Mouse (Mus musculus): Measurements from ENCODE around the gene Pyurf. TPM values are rescaled to one million over a fixed set of nuclear protein-coding genes. Genes with fewer than 3 reads are reported as not detected.
A peak's percentile ranks its signal among the peaks of the same experiment; 100 is the strongest.

Gene Pyurf
- polyA plus RNA-seq (2016; fragmentation: Nextera tagmentation; extraction: Ambion mirVana): 18.6 and 19.0 TPM in 2 replicates

- Histone ChIP-seq H3K4me3 (peak within 1 kb of the TSS; percentile 77), H3K36me3 (replicated peaks) (peaks cover 34% of the 10 kb centered on the region), H3K4me1 (peaks cover 18% of the 10 kb centered on the region), H3K27ac (peak within 1 kb of the TSS; percentile 96), H3K9me3 (peaks cover 5% of the 10 kb centered on the region; the same call in 1 of the 2 replicates), H3K27me3 (ENCODE audit: poor library complexity, severe bottlenecking) (no peaks in the 10 kb centered on the region; the same call in 1 of the 2 replicates)
- WGBS: under 1% methylated on average over 52 of the region's 52 CpGs
- peak; percentile 88 for DNase-seq (ENCODE audit: extremely low spot score, low spot score)
Measured at GRCm38 (mm10) chr6:57691467-57692261, at the start of gene Pyurf. Gene Pyurf (minus strand): TSS chr6:57692078.

GRCm38 (mm10) chr6:57721347-57721746 lies 29.5 kb upstream of the Pyurf start:
- WGBS: 94% methylated on average over 1 of the region's 1 CpGs
- Histone ChIP-seq H3K36me3 (replicated peaks) (peaks cover 23% of the 10 kb centered on the region), H3K9me3 (no peaks in the 10 kb centered on the region; the same call in 1 of the 2 replicates), H3K27me3 (ENCODE audit: poor library complexity, severe bottlenecking) (no peaks in the 10 kb centered on the region), H3K4me1 (no peaks in the 10 kb centered on the region), H3K27ac (no peak overlapping the region), H3K4me3 (no peak overlapping the region)
- no peak for DNase-seq (ENCODE audit: extremely low spot score, low spot score)

- Histone ChIP-seq H3K27me3 (ENCODE audit: poor library complexity, severe bottlenecking) (no peaks in the 10 kb centered on the region), H3K4me3 (no peak overlapping the region), H3K4me1 (no peaks in the 10 kb centered on the region), H3K36me3 (replicated peaks) (peaks cover 13% of the 10 kb centered on the region), H3K9me3 (no peaks in the 10 kb centered on the region), H3K27ac (no peak overlapping the region)
- DNase-seq (ENCODE audit: extremely low spot score, low spot score): no peak
- 38% methylated on average over 1 of the region's 1 CpGs for WGBS
Measured at GRCm38 (mm10) chr6:57711726-57712125, 19.8 kb upstream of the Pyurf start.

- Histone ChIP-seq H3K27ac (no peak overlapping the region), H3K9me3 (no peaks in the 10 kb centered on the region), H3K4me3 (no peak overlapping the region), H3K27me3 (ENCODE audit: poor library complexity, severe bottlenecking) (no peaks in the 10 kb centered on the region), H3K4me1 (peaks cover 12% of the 10 kb centered on the region), H3K36me3 (replicated peaks) (no peaks in the 10 kb centered on the region)
- WGBS: 98% methylated on average over 1 of the region's 1 CpGs
- no peak for DNase-seq (ENCODE audit: extremely low spot score, low spot score)
Measured at GRCm38 (mm10) chr6:57706721-57707120, 14.8 kb upstream of the Pyurf start.

DNA sequence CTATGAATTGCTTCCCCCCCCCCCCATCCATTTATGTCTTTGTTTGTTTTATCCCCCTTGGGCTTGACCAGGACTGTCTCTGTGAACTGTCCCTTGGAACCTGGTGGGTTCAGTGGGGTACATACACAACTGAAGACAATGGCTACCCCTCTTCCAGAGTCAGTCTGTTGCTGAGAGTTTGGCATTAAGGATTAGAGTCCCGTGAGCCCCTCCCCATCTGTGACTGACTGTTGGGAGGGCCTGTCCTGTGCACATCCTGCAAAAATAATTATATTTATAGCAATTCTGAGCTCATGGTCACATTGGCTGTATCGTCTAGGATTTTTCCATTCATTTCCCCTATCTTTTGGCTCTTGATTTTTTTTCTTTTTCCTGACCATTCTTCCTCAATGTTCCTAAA lies 11.8 kb upstream of the Pyurf start:
- Histone ChIP-seq H3K4me3 (peak overlapping the region; percentile 76), H3K36me3 (replicated peaks) (no peaks in the 10 kb centered on the region), H3K27me3 (ENCODE audit: poor library complexity, severe bottlenecking) (no peaks in the 10 kb centered on the region), H3K27ac (peak overlapping the region; percentile 99), H3K4me1 (peaks cover 19% of the 10 kb centered on the region), H3K9me3 (no peaks in the 10 kb centered on the region)
- 44% methylated on average over 2 of the region's 2 CpGs for WGBS
- DNase-seq (ENCODE audit: extremely low spot score, low spot score): no peak

GRCm38 (mm10) chr6:57702743-57703499 lies 11.0 kb upstream of the Pyurf start:
- Histone ChIP-seq H3K27me3 (ENCODE audit: poor library complexity, severe bottlenecking) (no peaks in the 10 kb centered on the region), H3K4me3 (peak overlapping the region; percentile 76), H3K4me1 (peaks cover 19% of the 10 kb centered on the region), H3K9me3 (no peaks in the 10 kb centered on the region), H3K36me3 (replicated peaks) (no peaks in the 10 kb centered on the region), H3K27ac (peak overlapping the region; percentile 99)
- WGBS: under 1% methylated on average over 53 of the region's 59 CpGs
- peak; percentile 92 for DNase-seq (ENCODE audit: extremely low spot score, low spot score)

DNA sequence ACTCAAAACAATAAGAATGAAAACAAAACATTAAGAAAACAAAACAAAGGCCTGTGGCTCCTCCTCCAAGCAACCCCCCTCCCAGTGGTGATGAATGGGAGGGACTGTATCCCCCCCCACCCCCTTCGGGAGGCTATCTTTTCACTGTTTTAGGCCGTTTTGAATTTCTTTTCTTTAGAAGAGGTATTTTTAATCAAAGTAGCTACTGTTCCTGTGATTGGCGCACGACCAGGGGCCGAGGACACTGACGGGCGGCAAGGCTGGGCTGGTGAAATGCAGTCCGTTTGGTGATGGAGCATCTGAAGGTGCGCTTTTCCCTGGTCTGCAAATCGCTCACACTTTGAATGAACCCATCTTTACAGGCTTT lies 10.5 kb upstream of the Pyurf start, which contains the start of gene Lancl2:
Lancl2 (plus strand) TSS at position 165 of the 367 bp plus-strand sequence.
- peak within 1 kb of the TSS; percentile 76 for H3K4me3 ChIP-seq
- DNase-seq (ENCODE audit: extremely low spot score, low spot score): no peak

GRCm38 (mm10) chr6:57701686-57702085 lies 9.8 kb upstream of the Pyurf start:
- Histone ChIP-seq H3K4me3 (peak overlapping the region; percentile 76), H3K4me1 (peaks cover 19% of the 10 kb centered on the region), H3K36me3 (replicated peaks) (no peaks in the 10 kb centered on the region), H3K27ac (peak overlapping the region; percentile 99; the same call in 1 of the 2 replicates), H3K27me3 (ENCODE audit: poor library complexity, severe bottlenecking) (no peaks in the 10 kb centered on the region), H3K9me3 (no peaks in the 10 kb centered on the region)
- no peak for DNase-seq (ENCODE audit: extremely low spot score, low spot score)
- 62% methylated on average over 4 of the region's 4 CpGs for WGBS

More for the DNA sequence above, 10.5 kb upstream of the Pyurf start, which contains the start of gene Lancl2:
- peaks cover 19% of the 10 kb centered on the region for H3K4me1 ChIP-seq
- H3K27me3 ChIP-seq (ENCODE audit: poor library complexity, severe bottlenecking): no peaks in the 10 kb centered on the region
- peak within 1 kb of the TSS; percentile 99 for H3K27ac ChIP-seq
- no peaks in the 10 kb centered on the region for H3K9me3 ChIP-seq
- WGBS: under 1% methylated on average over 10 of the region's 10 CpGs
- no peaks in the 10 kb centered on the region for H3K36me3 ChIP-seq (replicated peaks)

DNA sequence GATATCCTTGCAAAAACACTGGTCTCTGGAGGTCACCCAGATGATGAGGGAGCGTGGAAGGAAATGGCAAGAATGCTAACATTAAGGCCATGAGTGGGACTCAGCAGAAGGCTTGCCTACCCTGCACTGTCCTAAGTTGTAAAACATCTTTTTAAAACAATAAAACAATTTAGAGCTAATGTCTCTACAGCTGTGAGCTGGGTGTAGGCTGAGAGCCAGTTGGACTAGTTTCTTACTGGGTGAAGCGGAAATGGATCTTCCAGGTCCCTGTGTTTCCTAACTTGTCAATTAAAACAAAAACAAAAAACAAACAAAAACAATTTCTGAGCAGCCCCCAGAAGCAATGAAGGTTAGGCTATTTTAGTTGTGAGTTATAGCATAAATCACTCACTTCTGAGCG lies 1.2 kb upstream of the Pyurf start:
- no peak overlapping the region for H3K4me3 ChIP-seq
- no peak for DNase-seq (ENCODE audit: extremely low spot score, low spot score)
- no peaks in the 10 kb centered on the region; the same call in 1 of the 2 replicates for H3K27me3 ChIP-seq (ENCODE audit: poor library complexity, severe bottlenecking)
- H3K9me3 ChIP-seq: peaks cover 5% of the 10 kb centered on the region; the same call in 1 of the 2 replicates
- H3K4me1 ChIP-seq: peaks cover 18% of the 10 kb centered on the region
- H3K36me3 ChIP-seq (replicated peaks): peaks cover 20% of the 10 kb centered on the region
- H3K27ac ChIP-seq: no peak overlapping the region
- WGBS: 92% methylated on average over 3 of the region's 3 CpGs

GRCm38 (mm10) chr6:57684156-57684555 lies 7.7 kb downstream of the Pyurf start:
- no peak overlapping the region for H3K27ac ChIP-seq
- H3K27me3 ChIP-seq (ENCODE audit: poor library complexity, severe bottlenecking): no peaks in the 10 kb centered on the region
- H3K36me3 ChIP-seq (replicated peaks): peaks cover 59% of the 10 kb centered on the region
- WGBS: 93% methylated on average over 1 of the region's 1 CpGs
- H3K9me3 ChIP-seq: peaks cover 17% of the 10 kb centered on the region
- DNase-seq (ENCODE audit: extremely low spot score, low spot score): no peak
- H3K4me3 ChIP-seq: no peak overlapping the region
- no peaks in the 10 kb centered on the region for H3K4me1 ChIP-seq

GRCm38 (mm10) chr6:57661295-57661694 lies 30.6 kb downstream of the Pyurf start:
- no peaks in the 10 kb centered on the region for H3K36me3 ChIP-seq (replicated peaks)
- H3K27ac ChIP-seq: no peak overlapping the region
- no peak for DNase-seq (ENCODE audit: extremely low spot score, low spot score)
- H3K4me3 ChIP-seq: no peak overlapping the region
- WGBS: 90% methylated on average over 4 of the region's 4 CpGs
- H3K27me3 ChIP-seq (ENCODE audit: poor library complexity, severe bottlenecking): no peaks in the 10 kb centered on the region
- H3K4me1 ChIP-seq: no peaks in the 10 kb centered on the region
- H3K9me3 ChIP-seq: no peaks in the 10 kb centered on the region

GRCm38 (mm10) chr6:57647256-57647655 lies 44.6 kb downstream of the Pyurf start:
- no peaks in the 10 kb centered on the region for H3K4me1 ChIP-seq
- H3K9me3 ChIP-seq: no peaks in the 10 kb centered on the region
- H3K4me3 ChIP-seq: no peak overlapping the region
- H3K36me3 ChIP-seq (replicated peaks): no peaks in the 10 kb centered on the region
- H3K27ac ChIP-seq: no peak overlapping the region
- WGBS: 63% methylated on average over 1 of the region's 1 CpGs
- no peak for DNase-seq (ENCODE audit: extremely low spot score, low spot score)
- H3K27me3 ChIP-seq (ENCODE audit: poor library complexity, severe bottlenecking): no peaks in the 10 kb centered on the region

DNA sequence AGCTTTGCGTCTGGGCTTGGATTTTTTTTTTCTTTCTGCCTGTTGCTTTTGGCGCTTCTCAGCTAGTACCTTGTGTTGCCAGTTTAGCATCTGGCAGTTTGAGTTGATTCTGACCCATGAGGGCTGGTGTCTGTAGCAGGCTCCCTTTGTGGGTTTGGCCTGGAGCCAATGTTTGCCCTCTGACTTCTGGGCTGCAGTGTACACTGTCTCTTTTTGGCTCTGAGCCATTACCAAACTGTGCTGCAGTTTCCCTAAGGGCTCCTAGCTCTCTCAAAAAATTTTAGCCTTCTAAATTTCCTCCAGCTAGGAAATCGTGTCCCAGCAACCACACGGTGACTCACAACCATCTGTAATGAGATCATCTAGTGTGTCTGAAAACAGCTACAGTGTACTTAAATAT lies 50.1 kb downstream of the Pyurf start:
- 91% methylated on average over 4 of the region's 4 CpGs for WGBS

More for the DNA sequence above, 50.1 kb downstream of the Pyurf start:
- DNase-seq (ENCODE audit: extremely low spot score, low spot score): no peak
- Histone ChIP-seq H3K27ac (no peak overlapping the region), H3K4me3 (no peak overlapping the region), H3K36me3 (replicated peaks) (no peaks in the 10 kb centered on the region), H3K9me3 (no peaks in the 10 kb centered on the region), H3K27me3 (ENCODE audit: poor library complexity, severe bottlenecking) (no peaks in the 10 kb centered on the region), H3K4me1 (no peaks in the 10 kb centered on the region)
